Mouse (Mus musculus) activated CD4-positive, CD25-positive, alpha-beta regulatory T cell (primary cell): ENCODE results near the gene Fcer2a. TPM values are rescaled to one million over a fixed set of nuclear protein-coding genes. Genes with fewer than 3 reads are reported as not detected.

Experiments
- polyA plus RNA-seq, 2 experiments: library from polyadenylated mRNA; unstranded; fragments of 100-300 nt; shearing (Covaris generic); gene quantifications; one replicate each; pipeline ENCODE4 v1.2.1; 2017

Gene Fcer2a
- 1 to 10 TPM in 1 of 2 experiments, under 1 TPM in 1; 0.47 to 2.0 TPM for polyA plus RNA-seq

DNA sequence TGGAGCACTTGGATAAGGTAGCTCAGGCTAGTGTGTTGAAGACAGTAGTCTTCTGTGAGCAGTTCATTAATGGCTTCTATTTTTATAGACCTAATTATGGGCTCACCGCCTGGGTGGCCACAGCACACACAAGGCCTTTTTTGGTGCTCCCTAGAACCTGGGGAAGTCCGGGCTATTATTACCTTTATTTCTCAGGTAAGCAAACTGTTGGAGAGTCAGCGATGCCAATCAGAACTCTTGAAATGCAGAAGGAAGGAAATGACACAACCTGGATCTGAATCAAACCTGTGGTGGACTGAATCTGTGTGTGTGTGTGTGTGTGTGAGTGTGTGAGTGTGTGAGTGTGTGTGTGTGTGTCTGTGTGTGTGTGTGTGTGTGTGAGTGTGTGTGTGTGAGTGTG lies at the start of gene Fcer2a:
Fcer2a (minus strand) TSS at position 55 of the 400 bp plus-strand sequence.

DNA sequence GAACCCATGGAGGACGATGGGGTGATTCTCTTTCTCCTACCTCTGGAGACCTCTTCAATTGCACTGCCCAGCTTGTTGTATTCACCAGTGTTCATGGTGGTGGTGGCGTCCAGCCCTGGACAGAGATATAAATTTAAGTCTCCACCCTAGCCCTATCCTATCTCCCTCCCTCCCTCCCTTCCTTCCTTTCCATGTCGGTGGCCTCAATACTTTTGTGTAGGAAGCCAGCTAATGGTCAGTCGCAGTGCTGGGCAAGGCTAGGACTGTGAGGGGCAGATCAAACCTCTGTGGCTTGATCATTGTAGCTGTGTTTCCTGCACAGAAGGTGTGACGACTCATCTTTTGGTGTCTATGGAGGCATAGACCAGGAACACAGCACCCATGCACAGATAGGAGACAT lies 26.6 kb upstream of the Fcer2a start, which contains the start of gene Clec4g:
Clec4g (minus strand) TSS at position 101 of the 400 bp plus-strand sequence.

DNA sequence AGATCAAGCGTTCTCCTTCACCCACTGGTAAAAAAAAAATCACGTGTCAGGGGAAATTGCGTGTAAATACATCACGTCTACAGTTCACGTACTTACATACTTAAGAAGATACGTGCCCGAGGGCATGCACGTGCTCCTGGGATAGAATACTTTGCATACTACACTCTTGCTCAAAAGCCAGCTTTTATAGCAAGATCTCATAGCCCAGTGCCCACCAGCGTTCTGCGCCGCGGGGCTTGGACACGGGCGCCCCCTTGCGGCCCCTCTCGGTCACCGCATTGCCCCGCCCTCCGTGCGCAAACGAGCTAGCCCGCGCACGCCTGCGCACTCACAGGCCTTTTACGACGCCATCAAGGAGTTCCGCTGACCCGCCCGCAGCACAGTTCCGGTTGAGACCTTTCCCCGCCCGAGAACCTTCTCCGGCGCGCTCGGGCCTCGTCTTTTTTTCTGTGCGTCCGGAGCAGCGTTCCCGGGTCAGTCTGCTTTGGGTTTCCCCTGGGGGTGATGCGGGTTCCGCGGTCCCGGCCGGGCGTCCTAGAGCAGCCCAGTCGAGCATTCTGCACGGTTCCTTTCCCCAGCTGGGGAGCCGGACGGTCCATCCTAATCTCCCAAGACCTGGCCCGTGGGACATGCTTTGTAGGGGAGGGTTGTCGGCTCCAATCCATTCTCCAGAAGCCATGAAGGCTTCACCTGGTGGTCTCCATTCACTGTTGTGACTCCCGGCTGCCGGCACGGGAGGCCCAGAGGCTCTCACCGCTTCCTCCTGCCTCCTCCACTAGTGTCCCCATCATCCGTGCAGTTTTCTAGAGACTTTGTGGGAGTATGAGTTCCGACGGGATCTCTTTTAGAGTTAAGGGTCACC lies 17.6 kb downstream of the Fcer2a start, which contains the start of gene Trappc5:
Trappc5 (plus strand) TSS at position 169 of the 862 bp plus-strand sequence.

DNA sequence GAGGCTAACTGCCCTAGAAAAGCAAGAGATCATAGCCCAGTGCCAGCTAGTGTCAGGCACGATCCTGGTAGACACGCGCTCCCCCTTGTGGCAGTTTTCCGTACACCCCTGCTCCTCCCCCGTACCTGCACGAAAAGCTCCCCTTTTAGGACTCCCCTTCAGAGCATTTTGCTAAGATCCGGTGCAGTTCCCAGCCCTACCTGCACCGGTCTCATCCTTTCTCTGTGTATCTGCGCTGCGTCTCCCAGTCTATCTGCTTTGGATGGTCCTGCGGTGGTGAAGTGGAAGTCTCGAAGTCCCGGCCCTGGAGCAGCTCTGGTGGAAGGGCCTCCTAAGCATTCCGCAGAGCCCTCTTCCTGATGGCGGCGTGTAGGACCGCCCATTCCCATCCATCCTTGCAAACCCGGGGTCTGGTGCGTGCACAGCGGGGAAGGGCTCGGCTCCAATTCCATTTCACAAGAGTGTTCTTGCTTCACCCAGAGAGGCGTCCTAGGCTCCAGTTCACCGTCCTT lies 21.9 kb downstream of the Fcer2a start, which contains the start of gene Fcor:
Fcor (minus strand) TSS at position 383 of the 512 bp plus-strand sequence.

DNA sequence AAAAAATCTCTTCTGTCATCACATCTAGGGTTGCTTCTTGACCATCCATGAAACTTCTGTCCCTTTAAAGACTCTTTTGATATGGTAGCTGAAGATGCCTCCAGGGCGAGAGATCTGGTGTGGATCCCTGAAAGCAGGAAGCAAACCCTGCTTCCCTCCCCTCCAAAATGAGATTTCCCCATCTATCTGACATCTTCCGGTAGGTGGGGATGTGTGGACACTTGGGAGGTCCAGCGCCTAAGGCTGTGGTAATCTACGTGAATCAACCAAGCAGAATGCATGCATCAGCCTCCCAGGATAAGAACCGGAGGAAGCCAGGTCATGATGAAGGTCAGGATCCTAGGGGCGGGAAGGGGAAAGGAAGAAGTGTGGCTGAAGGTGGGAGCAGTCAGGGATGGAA lies 28.5 kb downstream of the Fcer2a start, which contains the start of gene Mcemp1:
Mcemp1 (plus strand) TSS at position 248 of the 400 bp plus-strand sequence.

DNA sequence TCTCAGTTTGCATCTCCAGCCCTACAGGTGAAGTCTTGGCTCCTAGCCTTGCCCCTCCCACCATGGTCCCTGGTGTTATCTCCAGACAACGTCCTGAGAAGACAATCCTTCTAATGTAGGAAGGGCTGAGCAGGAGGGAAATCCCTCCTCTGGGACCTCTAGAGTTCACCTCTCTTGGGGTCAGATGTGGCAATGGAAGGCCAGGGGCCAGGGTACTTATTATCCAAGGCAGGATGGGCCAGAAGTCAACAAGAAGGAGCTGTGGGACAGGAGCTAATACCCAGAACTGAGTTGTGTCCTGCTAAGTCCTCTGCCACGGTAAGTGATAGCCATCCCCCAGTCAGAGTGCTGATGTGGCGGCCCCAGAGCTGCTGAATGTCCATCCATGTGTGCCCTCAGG lies 38.4 kb downstream of the Fcer2a start, which contains the start of gene Retn:
Retn (plus strand) TSS at position 245 of the 400 bp plus-strand sequence.

Other genes starting within 250 kb of the Fcer2a start
- gene Pex11g, start 226.5 kb downstream of the Fcer2a start, polyA plus RNA-seq, result 1 to 10 TPM; 4.8 to 5.7 TPM
- not detected for gene Tex45, start 223.3 kb downstream of the Fcer2a start, polyA plus RNA-seq
- 10 to 100 TPM in 1 of 2 experiments, 1 to 10 TPM in 1; 5.3 to 13.0 TPM for gene Zfp358, start 201.0 kb downstream of the Fcer2a start, polyA plus RNA-seq
- 10 to 100 TPM; 79.5 to 93.9 TPM for gene Mcoln1, start 193.7 kb downstream of the Fcer2a start, polyA plus RNA-seq
- gene Pnpla6, start 178.8 kb downstream of the Fcer2a start, polyA plus RNA-seq, result 10 to 100 TPM; 22.3 to 27.5 TPM
- gene C330021F23Rik, start 126.2 kb downstream of the Fcer2a start, polyA plus RNA-seq, result under 1 TPM in 1 of 2 experiments, not detected in 1; 0.20 TPM
- gene Camsap3, start 106.9 kb downstream of the Fcer2a start, polyA plus RNA-seq, result under 1 TPM in 1 of 2 experiments, not detected in 1; 0.33 TPM
- 10 to 100 TPM; 81.8 to 82.2 TPM for gene Xab2, start 72.9 kb downstream of the Fcer2a start, polyA plus RNA-seq
- 100 to 1,000 TPM; 122 to 131 TPM for gene Pet100, start 72.6 kb downstream of the Fcer2a start, polyA plus RNA-seq
- under 1 TPM; 0.16 to 0.20 TPM for gene Pcp2, start 68.6 kb downstream of the Fcer2a start, polyA plus RNA-seq
- gene Stxbp2, start 63.2 kb downstream of the Fcer2a start, polyA plus RNA-seq, result 100 to 1,000 TPM; 211 to 215 TPM
- gene Retn, start 38.4 kb downstream of the Fcer2a start, polyA plus RNA-seq, result not detected
- gene Mcemp1, start 28.4 kb downstream of the Fcer2a start, polyA plus RNA-seq, result under 1 TPM; 0.36 to 0.92 TPM
- gene Fcor, start 21.8 kb downstream of the Fcer2a start, polyA plus RNA-seq, result not detected
- 10 to 100 TPM; 27.9 to 28.4 TPM for gene Trappc5, start 17.9 kb downstream of the Fcer2a start, polyA plus RNA-seq
- not detected for gene Clec4g, start 26.5 kb upstream of the Fcer2a start, polyA plus RNA-seq
- under 1 TPM; 0.20 to 0.32 TPM for gene Cd209a, start 54.8 kb upstream of the Fcer2a start, polyA plus RNA-seq
- under 1 TPM in 1 of 2 experiments, not detected in 1; 0.12 TPM for gene Cd209e, start 160.1 kb upstream of the Fcer2a start, polyA plus RNA-seq
- 1 to 10 TPM in 1 of 2 experiments, not detected in 1; 5.1 TPM for gene Cd209d, start 184.4 kb upstream of the Fcer2a start, polyA plus RNA-seq
- 10 to 100 TPM in 1 of 2 experiments, under 1 TPM in 1; 0.23 to 22.9 TPM for gene Cd209b, start 232.7 kb upstream of the Fcer2a start, polyA plus RNA-seq